Mouse (Mus musculus): ENCODE data around the gene Unc45a.

DNA sequence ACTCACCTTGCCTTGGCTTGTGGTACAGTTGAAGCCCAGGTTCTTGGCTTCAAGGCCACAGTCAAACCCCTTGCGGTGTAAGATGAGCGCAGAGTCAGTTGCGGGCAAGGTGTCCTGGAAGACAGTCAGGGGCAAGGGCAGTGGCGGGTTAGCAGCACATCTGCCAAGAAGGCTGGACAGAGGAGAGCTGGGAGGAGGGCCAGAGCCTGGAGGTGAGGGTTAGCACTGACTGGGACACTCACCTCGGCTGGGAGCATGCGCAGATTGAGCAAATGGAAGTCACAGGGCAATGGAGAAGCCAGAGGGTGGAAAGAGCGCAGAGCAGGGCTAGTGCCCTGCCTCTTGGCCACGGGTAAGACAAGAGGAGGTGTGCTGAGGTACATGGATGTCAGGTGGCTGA, 12.1 kb upstream of the Unc45a start:
- TF ChIP-seq CTCF (IDR thresholded peaks at IDR 0.05; ENCODE audit: insufficient read depth, low read length) (no peak), POLR2A (IDR thresholded peaks at IDR 0.05; ENCODE audit: borderline replicate concordance, extremely low read depth, low read depth, low read length) (no peak)
